Mouse (Mus musculus) spleen, adult 12 weeks (tissue): ENCODE data around the gene Col5a1.

ENCODE experiments used
- DNase-seq: peaks from one replicate; pipeline ENCODE4 v3.0.0; 2022; ENCODE audit warnings: low spot score

Gene Col5a1

DNA sequence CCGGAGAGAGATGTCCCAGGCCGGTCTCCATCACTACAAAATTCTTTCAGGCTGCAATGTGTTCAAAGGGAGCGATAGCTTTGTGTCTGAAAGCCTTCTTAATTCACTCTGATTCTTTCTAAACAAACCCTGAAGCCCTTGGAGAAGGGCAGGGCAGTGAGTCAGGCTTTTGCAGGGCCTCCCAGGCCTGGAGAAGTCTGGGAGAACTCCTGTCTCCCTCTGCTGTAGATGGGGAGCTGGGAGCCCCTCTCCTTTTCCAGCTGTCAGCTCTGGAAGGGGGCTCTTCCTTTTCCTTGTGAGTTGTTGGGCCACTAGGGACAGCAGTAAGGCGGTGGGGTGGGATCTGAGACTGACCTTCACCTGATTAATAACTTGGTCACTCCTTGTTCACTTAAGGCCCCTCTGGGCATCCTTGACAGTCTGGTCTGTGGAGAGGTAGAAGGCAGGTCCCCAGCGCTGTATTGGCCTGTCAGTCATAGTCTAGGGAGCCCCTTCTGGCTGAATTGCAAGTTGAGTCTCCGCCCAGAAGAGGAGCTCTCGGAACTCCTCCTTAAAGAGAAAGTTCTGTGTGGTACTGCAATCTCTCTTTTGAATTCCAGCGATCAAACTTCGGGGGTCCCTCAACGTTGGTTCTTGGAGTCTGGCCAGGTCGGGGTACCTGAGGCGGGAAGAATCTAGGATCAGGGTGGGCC, 623 bp upstream of the Col5a1 start:
- no peak for DNase-seq

DNA sequence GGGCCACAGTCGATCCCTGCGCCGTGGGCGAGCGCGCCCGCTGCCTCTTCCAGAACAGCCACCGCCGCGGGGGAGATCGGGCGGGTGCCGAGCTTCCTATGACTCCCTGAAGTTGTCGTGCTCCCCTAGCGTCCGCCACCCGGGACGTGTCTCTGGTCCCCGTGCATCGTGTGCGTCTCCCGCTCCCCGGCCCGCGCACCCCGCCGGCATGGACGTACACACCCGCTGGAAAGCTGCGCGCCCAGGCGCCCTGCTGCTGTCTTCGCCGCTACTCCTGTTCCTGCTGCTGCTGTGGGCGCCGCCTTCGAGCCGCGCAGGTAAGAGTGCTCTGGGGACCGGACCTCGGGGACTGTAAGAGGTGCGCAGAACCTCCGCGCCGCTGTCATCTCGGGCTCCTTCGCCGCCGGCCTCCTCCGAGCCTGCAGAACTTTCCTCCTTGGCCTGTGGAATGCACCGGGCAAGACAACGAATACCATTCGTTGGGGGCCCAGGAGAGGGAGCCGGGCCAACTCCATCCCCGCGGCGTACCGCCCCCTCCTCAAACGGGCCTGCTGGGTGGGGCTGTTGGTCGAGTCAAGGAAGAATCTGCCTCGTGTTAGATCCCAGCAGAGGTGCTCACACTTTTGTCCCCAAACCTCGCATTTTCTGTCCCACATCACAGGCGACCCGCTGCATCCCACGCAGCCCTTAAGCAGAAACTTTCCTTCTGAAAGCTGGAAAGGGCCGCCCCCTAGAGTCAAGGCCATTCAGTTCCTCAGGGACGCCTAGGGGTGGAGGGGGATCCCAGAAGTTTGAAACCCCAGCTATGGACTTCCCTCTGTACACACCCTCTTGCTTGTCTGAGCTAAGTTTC, 609 bp downstream of the Col5a1 start:
- no peak for DNase-seq

DNA sequence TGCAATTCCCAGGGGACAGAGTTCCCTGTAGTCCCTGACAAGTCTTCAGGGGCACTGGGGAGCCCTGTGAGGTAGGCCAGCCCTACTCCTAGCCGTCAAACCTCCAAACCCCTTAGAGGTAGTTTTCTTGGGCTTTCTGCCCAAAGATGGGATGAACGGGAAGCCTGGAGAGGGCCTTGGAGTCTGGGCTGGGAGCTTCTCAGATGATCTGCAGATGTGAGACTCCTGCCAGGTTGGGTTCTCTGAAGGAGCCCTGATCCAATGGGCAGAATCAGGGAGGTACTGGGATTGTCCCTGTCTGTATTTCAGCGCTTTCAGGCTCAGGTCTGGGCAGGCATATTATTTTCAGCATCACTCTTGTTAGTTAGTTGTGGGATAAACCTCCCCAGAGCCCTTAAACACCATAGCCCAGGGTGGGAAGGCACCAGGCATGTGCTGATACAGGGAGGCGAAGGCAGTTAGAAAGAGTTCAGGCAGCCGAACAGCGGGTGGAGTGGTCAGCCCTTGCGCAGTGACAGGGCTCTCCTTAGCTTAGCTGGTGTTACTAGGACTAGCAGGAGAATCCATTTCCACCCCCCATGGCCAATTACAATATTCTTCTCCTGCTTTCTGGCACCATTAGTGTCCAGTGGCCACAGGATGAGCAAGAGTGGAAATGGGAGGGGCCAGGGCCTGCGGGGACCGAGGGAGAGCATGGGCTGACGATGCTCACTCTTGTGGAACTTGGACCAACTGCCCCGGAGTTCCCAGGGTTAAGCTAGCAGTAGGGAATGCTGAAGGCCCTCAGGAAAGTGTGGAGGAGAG, 1.4 kb downstream of the Col5a1 start:
- DNase-seq: no peak

DNA sequence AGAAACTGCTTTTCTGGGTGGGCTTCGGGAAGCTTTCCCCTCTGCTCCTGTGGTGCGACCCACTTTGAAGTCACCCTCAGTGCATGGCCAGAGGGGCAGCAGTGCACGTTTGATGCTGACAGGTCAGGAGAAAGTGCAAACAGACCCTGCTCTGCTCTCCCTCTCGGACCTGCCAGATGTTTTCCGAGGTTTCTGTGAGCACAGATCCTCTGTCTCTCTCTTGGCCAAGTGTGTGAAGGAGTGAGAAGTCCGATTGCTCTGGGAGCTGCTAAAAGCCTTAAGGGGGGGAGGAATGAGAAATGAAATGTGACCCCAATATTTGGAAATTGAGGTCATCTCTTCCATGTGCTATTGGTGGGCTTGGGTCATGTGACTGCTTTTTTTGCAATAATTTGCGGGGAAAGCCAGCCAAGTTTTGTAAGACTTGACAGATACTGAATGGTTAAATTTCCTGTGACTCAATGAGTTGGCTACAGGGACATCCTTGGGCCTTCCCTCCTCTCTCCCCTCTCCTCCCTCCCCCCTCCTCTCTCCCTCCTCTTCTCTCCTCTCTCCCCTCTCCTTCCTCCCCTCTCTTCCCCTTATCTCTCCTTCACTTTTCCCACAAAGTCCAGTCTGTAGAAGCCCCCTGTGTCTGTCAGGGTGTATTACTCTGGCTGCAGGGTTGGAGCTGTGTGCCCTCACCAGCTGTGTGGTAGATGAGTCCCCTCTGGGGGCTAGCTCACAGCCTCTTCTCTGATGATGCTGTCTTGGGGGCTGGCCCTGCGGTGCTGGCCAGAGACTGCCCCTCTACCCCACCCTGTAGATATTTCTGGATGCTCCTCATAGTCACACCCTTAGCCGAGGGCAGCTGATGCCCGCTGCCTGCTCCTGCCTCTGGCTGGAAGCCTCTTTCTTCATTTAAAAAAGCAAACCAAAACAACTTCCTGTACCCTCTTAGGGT, 2.6 kb downstream of the Col5a1 start:
- no peak for DNase-seq

DNA sequence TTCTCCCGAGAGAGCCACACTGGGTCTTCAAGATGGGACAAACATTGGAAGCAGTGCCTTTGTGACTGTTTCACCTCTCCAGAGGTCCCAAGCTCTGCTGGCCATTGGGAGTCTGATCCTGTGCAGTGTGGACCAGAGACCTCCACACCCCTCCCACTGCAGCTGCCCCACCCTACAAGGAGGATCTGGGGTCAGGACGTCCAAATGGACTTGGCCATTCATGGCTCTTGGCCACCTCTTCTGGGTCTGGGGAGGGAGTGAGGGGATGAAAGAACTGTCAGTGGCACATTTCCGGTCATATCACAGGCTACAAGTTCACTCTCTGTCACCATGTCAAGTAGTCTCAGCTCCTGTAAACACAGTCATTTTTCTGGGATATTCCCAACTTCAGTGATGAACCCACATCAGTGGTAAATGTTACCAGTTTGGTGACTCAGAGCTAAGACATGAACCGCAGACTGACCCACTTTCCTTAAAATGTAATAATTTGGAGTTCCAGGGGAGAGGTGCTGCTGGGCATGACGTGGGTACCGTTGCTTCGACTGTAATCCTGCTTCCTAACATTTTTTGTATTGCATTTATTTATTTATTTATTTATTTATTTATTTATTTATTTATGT, 5.8 kb downstream of the Col5a1 start:
- DNase-seq: no peak

DNA sequence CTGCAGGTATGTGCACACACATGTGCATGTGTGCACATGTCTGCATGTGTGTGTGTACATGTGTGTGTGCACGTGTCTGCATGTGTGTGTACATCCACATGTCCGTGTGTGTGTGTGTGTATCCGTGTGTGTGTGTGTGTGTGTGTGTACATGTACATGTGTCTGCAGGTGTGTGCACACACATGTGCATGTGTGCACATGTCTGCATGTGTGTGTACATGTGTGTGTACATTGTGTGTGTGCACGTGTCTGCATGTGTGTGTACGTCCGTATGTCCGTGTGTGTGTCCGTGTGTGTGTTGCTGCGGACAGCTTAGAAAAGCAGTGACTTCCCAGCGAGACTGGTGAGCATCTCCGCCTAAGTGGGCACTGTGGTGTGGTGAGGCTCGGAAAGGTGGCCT, 6.8 kb downstream of the Col5a1 start:
- DNase-seq: no peak

DNA sequence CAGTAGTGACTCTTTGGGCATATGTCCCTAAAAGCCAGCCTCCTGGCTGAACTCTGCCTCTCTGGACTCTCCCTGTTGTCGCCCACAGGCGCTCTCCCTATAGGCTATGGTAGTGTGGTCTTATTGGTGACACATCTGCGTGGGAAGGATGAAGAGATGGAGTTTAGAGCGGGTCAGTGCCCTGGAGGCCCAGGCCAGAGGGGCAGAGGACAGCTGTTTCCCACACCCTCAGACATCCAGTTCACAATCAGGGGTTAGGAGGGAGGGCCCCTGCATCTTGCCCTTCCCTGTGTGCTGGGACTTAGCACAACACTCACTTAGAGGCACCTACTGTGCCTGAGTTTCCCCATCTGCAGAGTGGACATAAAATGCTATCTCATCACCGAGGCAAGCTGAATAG, 8.8 kb downstream of the Col5a1 start:
- DNase-seq: no peak

DNA sequence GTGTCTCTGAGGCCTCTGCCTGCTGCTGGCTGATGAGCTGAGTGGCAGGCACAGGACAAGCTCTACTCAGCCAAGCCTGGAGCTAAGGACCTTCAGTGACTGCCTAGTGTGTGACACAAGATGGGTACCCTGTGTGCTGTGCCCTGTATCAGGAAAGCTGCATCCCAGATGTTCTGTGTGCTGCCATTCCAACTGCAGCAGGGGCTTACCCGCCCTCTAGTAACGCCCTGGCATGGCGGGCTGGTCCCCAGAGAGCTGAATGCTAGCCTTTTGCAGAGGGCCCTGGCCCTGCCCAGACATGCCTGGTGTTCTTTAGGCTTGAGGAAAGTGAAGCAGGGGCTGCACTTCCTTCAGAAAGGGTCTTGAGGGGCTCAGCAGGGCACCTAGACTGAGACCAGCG, 9.4 kb downstream of the Col5a1 start:
- DNase-seq: no peak

DNA sequence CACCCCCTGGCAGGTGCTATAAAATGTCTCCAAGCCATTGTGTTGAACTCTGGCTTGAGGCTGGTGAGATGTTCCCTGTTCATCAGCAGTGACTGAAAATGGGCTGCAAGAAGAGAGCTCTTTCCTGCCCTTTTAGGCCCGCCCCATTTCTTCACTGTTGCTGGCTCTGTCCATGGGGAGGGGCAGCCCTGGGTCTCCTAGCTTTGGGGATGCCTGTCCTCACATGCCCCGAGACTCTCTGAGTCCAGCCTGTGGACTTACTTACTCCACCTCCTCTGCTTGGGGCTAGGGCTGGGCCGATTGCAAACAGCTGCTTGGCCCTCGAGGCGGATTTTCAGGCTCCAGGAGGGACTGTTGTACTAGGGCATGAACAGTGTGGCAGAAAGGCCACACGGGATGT, 10.9 kb downstream of the Col5a1 start:
- no peak for DNase-seq

DNA sequence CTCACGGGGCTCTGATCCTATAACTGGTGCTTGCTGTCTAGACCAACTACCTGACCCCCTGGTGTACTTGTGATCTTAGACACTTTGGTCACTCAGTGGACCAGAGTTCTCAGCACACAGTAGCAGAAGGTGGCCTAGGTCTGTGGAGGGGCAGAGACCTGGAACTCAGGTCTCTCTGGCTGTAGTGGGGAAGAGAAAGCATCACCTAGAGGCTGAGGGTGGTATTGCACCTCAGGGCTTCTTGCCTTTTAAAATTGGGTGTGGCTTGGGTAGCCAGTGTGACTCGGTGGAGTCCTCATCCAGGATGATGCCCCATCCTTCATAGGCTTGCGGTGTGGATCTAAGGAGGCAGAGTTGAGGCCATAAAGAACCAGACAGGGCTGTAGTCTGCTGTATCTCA, 13.7 kb downstream of the Col5a1 start:
- peak; percentile 29 for DNase-seq

DNA sequence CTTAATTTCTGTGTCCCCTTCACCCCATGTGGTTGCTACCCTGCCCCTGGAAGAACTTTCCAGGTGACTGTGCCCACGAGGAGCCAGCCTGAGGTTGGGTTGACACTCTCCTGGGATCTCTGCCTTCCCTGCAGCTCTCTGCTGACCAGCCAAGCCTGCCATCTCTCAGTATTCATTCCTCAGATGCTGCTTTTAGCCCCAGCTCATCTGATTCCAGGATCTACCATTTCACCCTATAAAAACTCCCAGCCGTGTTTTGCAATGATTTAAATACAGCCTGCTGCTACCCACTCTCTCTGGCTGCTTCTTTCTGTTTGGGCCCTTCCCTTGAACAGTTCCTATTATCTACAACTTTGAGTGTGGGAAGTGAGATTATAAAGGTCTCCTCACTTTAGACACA, 14.9 kb downstream of the Col5a1 start:
- DNase-seq: no peak

DNA sequence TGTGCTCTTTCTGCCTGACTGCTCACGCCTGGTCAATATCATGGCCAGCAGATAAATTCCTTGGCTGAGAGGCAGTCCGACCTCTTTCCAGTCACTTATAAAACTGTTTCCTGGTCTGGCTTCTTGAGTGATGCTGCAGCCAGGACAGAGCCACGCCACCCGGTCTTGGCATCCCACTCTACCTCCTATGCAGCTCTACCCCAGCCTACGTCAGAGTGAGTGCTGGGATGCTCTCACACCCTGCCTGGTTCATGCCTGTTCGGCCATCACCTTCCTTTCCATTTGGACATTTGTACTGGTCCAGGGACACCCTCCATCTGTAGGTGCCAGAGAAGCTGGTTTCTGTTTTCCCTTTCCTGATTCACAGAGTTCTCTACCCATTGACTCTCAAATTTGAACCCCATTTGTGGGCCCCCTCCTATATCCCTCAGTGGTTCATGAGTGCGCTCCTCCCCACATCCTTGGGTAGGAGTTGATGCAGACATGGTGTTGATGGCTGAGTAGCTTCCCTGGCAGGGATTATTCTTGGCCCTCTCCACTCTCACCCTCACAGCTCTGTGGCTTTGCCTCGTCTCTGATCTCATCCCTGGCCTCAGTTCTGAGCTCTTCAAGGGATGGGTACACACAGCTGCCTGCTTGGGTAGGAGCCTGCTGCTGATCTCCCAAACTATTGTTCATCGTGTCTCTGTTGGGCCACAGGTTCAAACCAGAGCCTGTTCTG, 15.5 kb downstream of the Col5a1 start:
- DNase-seq: no peak

DNA sequence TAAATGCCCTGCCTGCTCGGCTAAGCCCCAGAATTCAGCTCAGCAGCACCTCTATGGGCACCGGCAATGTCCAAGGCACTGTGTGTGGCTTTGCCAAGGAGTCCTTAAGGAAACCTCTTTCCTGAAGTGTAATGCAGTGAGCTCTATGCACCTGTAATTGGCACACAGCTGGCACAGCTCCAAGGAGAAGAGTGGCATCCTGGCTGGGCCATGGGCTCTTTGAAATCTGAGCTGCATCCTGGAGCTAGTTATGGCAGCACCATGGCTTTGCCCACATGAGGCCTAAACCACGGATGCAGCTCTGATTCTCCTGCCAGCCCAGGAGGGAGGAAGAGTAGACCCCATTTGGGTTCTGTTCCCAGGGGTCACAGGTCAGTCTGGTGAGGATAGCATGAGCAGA, 16.1 kb downstream of the Col5a1 start:
- no peak for DNase-seq

DNA sequence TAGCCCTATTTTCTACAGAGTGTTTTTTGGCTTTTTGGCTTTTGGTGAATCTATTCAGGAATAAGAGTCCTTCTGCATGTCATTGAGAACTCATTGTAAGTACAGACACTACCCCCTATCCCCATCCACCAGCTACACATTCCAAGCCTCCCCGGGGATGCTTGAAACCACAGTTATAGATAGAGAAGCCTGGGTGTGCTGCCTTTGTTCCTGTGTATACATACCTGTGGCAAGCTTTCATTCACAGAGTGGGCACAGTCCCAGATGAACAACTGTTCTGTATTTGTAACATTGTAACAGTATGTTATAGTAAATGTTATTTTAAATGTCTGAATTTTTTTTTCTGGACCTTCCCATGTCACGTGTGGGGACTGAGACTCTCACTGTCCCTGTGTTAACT, 19.2 kb downstream of the Col5a1 start:
- DNase-seq: no peak

DNA sequence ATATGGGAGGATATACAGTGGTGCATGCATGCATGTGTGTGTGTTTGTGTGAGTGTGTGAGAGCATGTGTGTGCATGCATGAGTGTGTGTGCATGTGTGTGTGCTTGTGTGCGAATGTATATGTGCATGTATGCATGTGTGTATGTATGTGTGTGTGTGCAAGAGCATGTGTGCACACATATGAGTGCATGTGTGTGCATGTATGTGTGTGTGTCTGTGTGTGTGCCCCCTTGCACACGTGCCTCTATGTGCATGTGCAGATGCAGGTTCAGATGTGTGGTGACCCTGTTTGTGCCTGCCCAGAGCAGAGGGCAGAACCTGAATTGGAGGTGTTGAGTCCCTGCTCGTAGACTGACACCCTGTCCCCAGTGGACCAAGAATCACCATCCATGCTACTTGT, 24.3 kb downstream of the Col5a1 start:
- no peak for DNase-seq

DNA sequence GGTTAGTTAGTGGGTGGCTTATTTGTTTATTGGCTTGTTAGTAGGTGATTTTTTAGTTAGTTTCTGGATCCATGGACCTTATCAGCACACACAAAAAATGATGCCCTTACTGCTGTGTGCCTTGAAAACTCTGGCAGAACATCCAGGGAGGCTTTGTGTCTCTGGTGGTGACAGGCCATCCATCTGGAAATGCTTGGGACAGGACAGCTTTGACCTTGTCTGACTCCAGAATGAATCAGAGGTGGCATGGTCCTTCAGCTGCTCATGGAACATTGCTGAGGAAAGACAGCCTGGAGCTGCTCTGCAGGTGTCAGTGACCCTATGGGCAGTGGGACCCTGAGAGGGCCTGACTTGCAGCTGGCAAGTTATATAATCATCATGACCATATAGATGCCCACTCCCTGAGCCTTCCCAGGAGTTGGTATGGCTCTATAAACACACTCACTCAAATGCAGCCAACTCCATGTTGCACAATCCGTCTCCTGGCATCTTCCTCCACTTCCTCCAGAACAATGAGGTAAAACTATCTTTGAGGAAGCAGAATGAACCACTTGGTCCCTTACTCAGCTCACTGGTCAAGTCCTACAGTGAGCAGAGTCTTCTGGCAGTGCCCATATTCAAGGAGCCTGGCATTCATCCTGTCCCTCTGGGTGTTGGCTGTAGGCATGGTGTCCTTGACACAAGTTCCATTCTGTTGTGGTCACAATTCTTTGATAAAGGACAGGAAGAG, 26.5 kb downstream of the Col5a1 start:
- DNase-seq: no peak

DNA sequence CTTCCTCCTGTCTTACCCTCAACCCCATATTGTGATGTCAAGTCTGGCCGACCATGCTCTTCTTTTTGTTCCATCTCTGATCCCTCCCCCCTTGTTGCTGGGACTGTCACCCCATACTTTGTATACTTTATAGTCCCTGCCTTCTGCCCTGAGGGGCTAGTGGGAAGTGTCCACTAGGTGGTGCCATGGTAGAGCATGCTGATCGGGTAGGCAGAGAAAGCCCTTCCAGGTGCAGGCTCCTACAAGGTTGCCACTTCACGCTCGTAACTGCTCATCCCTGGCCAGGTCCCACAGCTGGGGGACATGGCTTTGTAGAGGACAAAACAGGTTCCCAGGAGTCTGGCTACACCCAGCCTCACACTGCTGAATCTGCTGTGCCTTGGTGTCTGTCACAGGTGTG, 29.5 kb downstream of the Col5a1 start:
- DNase-seq: no peak

DNA sequence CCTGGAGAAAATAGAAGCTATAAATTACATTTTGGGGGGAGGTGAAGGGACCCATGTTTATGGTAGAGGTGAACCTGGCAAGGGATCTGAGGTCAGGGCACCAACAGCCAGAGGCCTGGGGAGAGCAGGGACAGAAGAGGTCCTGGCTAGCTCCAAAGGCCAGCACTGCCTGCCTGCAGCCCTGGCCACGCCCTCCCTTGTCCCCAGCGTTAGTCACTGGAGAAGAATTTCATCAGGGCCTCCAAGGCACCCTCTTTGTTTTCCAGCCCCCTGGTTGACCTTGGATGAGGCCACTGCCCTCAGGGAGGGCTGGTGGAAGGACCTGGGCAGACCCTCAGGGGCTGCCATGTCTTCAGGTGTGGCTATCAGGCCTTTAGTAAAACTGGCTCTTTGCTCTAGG, 30.1 kb downstream of the Col5a1 start:
- DNase-seq: no peak

DNA sequence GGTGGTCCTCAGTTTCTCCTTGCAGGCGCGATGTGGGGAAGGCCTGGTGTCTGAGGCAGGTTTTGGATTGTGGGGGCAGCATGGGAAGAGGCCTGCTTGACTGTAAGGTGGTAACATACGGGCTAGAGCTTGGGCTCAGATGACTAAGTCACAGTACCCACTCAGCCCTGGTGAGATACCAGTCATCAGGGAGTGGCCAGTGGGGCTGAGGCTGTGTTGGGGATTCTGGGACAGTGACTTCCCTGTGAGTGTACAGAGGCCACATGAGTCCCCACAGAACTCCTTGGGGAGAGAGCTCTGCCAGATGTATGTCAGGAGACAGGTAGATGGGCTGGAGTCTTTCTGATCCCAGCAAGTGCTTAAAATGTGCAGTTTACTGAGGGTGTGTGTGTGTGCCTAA, 31.0 kb downstream of the Col5a1 start:
- no peak for DNase-seq

DNA sequence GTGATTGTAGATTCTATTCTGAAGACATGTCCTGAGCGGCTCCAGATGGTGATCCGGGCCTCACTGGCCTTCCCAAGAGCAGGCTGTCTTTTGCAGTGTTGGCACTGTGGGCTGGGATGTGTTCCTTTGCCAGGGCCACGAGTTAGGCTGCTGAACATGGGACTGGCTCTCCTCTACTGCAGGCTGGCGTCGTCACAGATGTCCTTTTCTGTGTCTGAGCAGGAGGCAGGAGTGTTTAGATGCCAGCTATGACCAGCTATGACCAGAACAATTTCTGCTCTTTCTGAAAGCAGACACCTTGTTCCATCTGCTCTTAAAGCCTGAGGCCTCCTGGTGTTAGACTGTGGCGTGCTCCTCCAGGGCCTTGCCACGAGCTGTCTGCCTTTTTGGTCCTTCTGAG, 31.9 kb downstream of the Col5a1 start:
- no peak for DNase-seq
